Mouse (Mus musculus): Measurements from ENCODE around the gene Slc30a2. TPM values are rescaled to one million over a fixed set of nuclear protein-coding genes. Genes with fewer than 3 reads are reported as not detected.
A peak's percentile ranks its signal among the peaks of the same experiment; 100 is the strongest.
"Not testable (repeated sequence)": the region's sequence is repeated elsewhere in the genome, so short reads cannot be mapped to it uniquely, and the experiment has no call there.

Gene Slc30a2
- total and polyA plus RNA-seq, 2 experiments from 2014 or later = 0.18 TPM; not detected in 1

DNA sequence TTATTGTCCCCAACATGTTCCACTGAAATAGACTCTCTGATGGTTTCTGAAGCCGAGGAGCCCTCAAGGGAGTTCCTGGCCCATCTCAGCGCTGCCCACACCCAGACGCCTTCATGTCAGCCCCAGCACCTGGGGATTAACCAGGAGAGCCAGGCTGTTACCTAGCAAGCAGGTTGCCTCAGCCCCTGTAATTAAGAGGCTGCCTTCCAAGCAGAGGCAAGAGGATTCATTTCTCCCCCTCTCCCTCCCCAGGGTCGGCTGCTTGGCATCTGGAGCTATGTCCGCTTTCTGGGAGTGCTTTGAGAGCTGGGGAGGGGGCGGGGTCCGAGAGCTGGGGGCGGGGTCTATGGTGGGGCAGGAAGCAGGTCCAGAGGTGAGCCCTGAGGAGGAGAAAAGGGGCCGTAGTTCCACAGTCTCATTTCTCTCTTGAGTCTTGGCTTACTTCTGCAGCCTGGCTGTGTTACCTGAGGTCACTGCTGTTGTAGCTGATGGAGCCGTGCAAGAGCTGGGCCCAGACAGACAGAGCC lies 35.2 kb downstream of the Slc30a2 start:
- no peak for TF ChIP-seq CTCF (IDR thresholded peaks at IDR 0.05; ENCODE audit: low read depth)
- WGBS = 40% methylated on average over 10 of the region's 10 CpGs
- Histone ChIP-seq H3K9me3 (ENCODE audit: low read length) (no peaks in the 10 kb centered on the region), H3K4me3 (ENCODE audit: low read length) (no peak overlapping the region), H3K27me3 (ENCODE audit: insufficient read depth, low read length) (no peaks in the 10 kb centered on the region), H3K4me1 (ENCODE audit: insufficient read depth, low read length) (no peaks in the 10 kb centered on the region; the same call in 1 of the 2 replicates), H3K36me3 (ENCODE audit: insufficient read depth, low read length) (no peaks in the 10 kb centered on the region), H3K4me2 (ENCODE audit: low read depth, low read length) (no peak overlapping the region), H3K27ac (no peak overlapping the region), H3K9ac (replicated peaks; ENCODE audit: low read length) (no peak overlapping the region)
- DNase-seq (ENCODE audit: low spot score) (no peak), ATAC-seq (no peak)

DNA sequence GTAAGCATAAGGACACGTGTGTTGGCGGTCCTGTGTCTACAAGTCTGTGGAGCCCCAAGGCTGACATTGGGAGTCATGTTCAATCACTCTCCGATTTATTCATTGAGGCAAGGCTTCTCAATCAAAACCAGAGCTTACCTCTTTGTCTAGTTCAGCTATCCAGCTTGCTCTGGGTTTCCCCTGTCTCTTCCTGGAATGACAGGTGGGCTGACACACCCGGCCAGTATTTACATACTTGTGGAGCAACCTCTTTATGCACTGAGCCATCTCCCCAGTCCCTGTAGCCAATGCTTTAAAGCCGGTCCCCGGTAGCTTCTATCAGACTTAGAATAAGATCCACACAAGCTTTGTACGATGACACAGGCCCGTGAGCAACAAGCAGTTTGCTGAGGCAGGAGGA lies 36.5 kb downstream of the Slc30a2 start:
- no peak for TF ChIP-seq CTCF (IDR thresholded peaks at IDR 0.05; ENCODE audit: low read depth)
- H3K4me1 ChIP-seq (ENCODE audit: insufficient read depth, low read length) = no peaks in the 10 kb centered on the region
- H3K4me2 ChIP-seq (ENCODE audit: low read depth, low read length) = no peak overlapping the region
- ATAC-seq (no peak), DNase-seq (ENCODE audit: low spot score) (no peak)
- no peaks in the 10 kb centered on the region for H3K36me3 ChIP-seq (ENCODE audit: insufficient read depth, low read length)
- H3K27ac ChIP-seq = no peak overlapping the region
- H3K4me3 ChIP-seq (ENCODE audit: low read length) = no peak overlapping the region
- no peaks in the 10 kb centered on the region for H3K27me3 ChIP-seq (ENCODE audit: insufficient read depth, low read length)
- WGBS = 80% methylated on average over 8 of the region's 8 CpGs
- no peak overlapping the region for H3K9ac ChIP-seq (replicated peaks; ENCODE audit: low read length)
- no peaks in the 10 kb centered on the region for H3K9me3 ChIP-seq (ENCODE audit: low read length)

GRCm38 (mm10) chr4:134383750-134384149 lies 40.8 kb downstream of the Slc30a2 start, which contains the start of gene Extl1:
Gene Extl1 (minus strand): TSS chr4:134383850.
- not testable (repeated sequence) for H3K27ac ChIP-seq; H3K9me3 ChIP-seq (ENCODE audit: low read length); ATAC-seq; H3K4me3 ChIP-seq (ENCODE audit: low read length); H3K4me1 ChIP-seq (ENCODE audit: insufficient read depth, low read length); DNase-seq (ENCODE audit: low spot score); H3K27me3 ChIP-seq (ENCODE audit: insufficient read depth, low read length); H3K9ac ChIP-seq (replicated peaks; ENCODE audit: low read length); H3K4me2 ChIP-seq (ENCODE audit: low read depth, low read length); H3K36me3 ChIP-seq (ENCODE audit: insufficient read depth, low read length)
- WGBS = 94% methylated on average over 2 of the region's 6 CpGs

GRCm38 (mm10) chr4:134387268-134387667 lies 44.3 kb downstream of the Slc30a2 start:
- Histone ChIP-seq H3K36me3 (ENCODE audit: insufficient read depth, low read length) (no peaks in the 10 kb centered on the region), H3K9me3 (ENCODE audit: low read length) (no peaks in the 10 kb centered on the region), H3K4me3 (ENCODE audit: low read length) (no peak overlapping the region), H3K4me1 (ENCODE audit: insufficient read depth, low read length) (no peaks in the 10 kb centered on the region), H3K9ac (replicated peaks; ENCODE audit: low read length) (no peak overlapping the region), H3K4me2 (ENCODE audit: low read depth, low read length) (no peak overlapping the region), H3K27ac (no peak overlapping the region), H3K27me3 (ENCODE audit: insufficient read depth, low read length) (no peaks in the 10 kb centered on the region)
- WGBS = 71% methylated on average over 6 of the region's 6 CpGs
- ATAC-seq (no peak), DNase-seq (ENCODE audit: low spot score) (peak; percentile 30)
- TF ChIP-seq CTCF (IDR thresholded peaks at IDR 0.05; ENCODE audit: low read depth) = peak; percentile 44

DNA sequence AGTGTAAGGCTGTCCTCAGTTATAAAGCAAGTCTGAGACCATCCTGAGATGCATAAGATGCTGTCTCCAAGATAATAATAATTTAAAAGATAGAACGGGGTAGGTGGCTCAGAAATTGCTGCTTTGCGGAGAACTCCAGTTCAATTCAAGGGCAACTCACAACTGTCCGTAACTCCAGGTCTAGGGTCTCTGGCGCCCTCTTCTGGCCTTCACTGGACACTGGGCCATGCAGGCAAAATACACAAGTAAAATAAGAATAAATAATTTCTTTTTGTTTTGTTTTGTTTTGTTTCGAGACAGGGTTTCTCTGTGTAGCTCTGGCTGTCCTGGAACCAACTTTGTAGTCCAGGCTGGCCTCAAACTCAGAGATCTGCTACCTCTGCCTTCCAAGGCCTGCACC lies 45.4 kb downstream of the Slc30a2 start:
- Histone ChIP-seq H3K9me3 (ENCODE audit: low read length) (no peaks in the 10 kb centered on the region), H3K4me2 (ENCODE audit: low read depth, low read length) (no peak overlapping the region), H3K36me3 (ENCODE audit: insufficient read depth, low read length) (no peaks in the 10 kb centered on the region), H3K4me3 (ENCODE audit: low read length) (no peak overlapping the region), H3K27me3 (ENCODE audit: insufficient read depth, low read length) (no peaks in the 10 kb centered on the region), H3K4me1 (ENCODE audit: insufficient read depth, low read length) (no peaks in the 10 kb centered on the region), H3K27ac (no peak overlapping the region), H3K9ac (replicated peaks; ENCODE audit: low read length) (no peak overlapping the region)
- peak; percentile 82 for TF ChIP-seq CTCF (IDR thresholded peaks at IDR 0.05; ENCODE audit: low read depth)
- WGBS = 13% methylated on average over 5 of the region's 5 CpGs
- DNase-seq (ENCODE audit: low spot score) (peak; percentile 76), ATAC-seq (no peak)

DNA sequence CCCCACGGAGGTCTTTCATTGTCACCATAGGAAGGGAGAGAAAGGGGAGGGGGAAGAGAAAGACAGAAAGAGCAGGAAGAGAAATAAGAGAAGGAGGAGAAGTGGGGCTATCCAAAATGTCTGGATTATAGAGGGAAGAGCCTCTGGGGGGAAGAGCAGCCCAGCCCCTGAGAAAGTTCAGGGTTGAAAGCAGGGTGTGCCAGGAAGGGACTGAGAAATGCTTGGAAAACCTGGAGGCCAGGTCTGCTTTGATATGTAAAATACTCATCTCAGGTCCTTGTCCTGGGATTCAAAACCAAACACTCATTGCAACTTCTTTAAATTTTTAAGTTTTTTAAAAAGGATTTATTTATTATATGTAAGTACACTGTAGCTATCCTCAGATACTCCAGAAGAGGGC lies 48.7 kb downstream of the Slc30a2 start:
- Histone ChIP-seq H3K4me2 (ENCODE audit: low read depth, low read length) (no peak overlapping the region), H3K27ac (no peak overlapping the region), H3K9me3 (ENCODE audit: low read length) (no peaks in the 10 kb centered on the region), H3K4me3 (ENCODE audit: low read length) (no peak overlapping the region), H3K9ac (replicated peaks; ENCODE audit: low read length) (no peak overlapping the region), H3K27me3 (ENCODE audit: insufficient read depth, low read length) (no peaks in the 10 kb centered on the region), H3K36me3 (ENCODE audit: insufficient read depth, low read length) (no peaks in the 10 kb centered on the region), H3K4me1 (ENCODE audit: insufficient read depth, low read length) (no peaks in the 10 kb centered on the region)
- no peak for TF ChIP-seq CTCF (IDR thresholded peaks at IDR 0.05; ENCODE audit: low read depth)
- no peak for ATAC-seq
- no peak for DNase-seq (ENCODE audit: low spot score)
- 90% methylated on average over 1 of the region's 1 CpGs for WGBS

DNA sequence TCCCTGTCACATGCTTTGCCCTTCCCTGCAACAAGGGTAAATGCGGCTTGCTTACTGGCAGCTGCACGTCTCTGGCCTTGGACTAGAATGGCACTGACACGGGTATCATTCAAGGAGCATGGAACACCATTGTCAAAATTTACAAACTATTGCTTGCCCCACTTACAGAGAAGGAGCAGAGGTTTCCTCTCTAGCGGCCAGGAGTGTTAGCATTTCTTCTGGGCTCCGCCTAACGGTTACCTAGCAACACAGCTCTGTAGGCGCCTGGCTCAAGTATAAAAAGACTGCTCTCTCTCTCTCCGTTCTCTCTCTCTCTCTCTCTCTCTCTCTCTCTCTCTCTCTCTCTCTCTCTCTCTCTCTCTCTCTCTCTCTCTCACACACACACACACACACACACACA lies 49.6 kb downstream of the Slc30a2 start:
- Histone ChIP-seq H3K9me3 (ENCODE audit: low read length) (no peaks in the 10 kb centered on the region), H3K4me3 (ENCODE audit: low read length) (no peak overlapping the region), H3K36me3 (ENCODE audit: insufficient read depth, low read length) (no peaks in the 10 kb centered on the region), H3K4me1 (ENCODE audit: insufficient read depth, low read length) (no peaks in the 10 kb centered on the region), H3K4me2 (ENCODE audit: low read depth, low read length) (no peak overlapping the region), H3K27ac (no peak overlapping the region), H3K9ac (replicated peaks; ENCODE audit: low read length) (no peak overlapping the region), H3K27me3 (ENCODE audit: insufficient read depth, low read length) (no peaks in the 10 kb centered on the region)
- 10% methylated on average over 7 of the region's 8 CpGs for WGBS
- TF ChIP-seq CTCF (IDR thresholded peaks at IDR 0.05; ENCODE audit: low read depth) = no peak
- peak; percentile 62 for DNase-seq (ENCODE audit: low spot score)
- no peak for ATAC-seq
